Mouse (Mus musculus): ENCODE results near the gene Pi4kb. TPM values are rescaled to one million over a fixed set of nuclear protein-coding genes. Genes with fewer than 3 reads are reported as not detected.

Pi4kb gene
- 50.5 TPM for total RNA-seq (2023)

GRCm38 (mm10) chr3:94974528-94975422 is at the start of gene Pi4kb:
TSS of gene Pi4kb (plus strand) at chr3:94974731.

GRCm38 (mm10) chr3:94932809-94933564 is 41.5 kb upstream of the Pi4kb start, which contains the start of gene Selenbp1:
TSS of gene Selenbp1 (plus strand) at chr3:94933056.

DNA sequence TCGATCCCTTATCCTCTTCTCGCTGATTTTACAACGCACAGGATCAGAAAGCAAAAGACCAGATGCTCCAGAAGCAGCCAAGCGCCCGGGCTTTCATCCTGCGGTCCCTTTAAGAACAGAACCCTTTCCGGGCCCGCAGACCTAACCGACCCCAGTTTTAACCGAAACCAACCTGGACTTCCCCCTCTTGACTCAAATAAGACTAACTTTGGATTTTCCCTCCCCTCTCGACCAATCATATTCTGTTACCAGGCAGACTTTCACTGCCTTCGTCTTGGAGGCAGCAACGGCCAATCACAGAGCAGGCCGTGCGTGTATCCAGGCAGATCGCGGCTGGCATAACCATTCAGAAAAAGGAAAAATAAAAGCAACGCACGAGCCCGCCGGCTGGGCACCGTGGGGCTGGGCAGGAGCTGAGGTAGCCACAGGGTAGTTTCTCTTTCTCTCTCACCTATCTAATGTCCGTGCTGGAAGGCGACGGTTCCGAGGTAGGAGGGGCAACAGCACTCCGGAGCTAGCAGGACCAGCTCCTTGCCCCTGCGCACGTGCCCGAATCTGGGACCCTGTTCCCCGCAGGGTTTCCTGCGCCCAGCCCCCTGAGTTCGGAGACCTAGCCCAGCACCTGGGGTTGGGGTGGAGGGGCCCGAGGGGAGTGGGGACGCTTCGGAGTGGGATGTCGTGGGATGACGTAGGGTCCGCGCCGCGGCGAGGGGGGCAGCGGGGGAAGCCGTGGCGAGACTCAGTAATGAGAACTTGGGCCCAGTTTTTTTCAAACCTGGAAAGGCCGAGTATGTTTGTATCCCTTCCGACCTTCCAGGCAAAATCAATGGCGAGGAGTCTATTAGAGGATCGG is 20.5 kb upstream of the Pi4kb start, which contains the start of gene Rfx5:
Rfx5 (plus strand) TSS at position 312 of the 853 bp plus-strand sequence.

DNA sequence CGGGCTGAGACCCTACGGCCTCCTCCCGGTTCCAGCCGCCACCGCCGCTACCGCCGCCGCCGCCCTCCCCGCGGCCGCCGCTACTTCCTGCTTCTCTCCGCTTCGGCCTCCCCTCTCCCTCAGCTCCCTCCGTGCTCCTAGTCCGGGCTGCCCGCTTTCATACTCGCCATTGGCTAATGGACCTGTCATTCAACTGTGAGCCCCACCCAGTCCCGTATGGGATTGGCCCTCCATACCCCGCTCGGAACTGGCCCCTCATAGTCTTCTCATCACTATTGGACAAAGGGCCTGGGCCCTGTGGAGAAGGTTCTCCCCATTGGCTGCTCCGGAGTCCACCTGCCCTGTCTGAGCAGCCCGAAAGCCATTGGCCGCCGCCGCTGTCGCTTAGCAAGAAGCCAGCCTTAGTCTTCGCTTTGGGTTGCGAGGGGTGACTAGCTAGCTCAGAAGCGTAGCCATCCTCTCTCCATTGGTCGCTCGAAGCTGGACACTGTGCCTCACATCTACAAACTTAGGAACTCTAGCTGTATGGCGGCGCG is 40.9 kb downstream of the Pi4kb start, which contains the start of gene Zfp687:
Zfp687 (minus strand) TSS at position 112 of the 536 bp plus-strand sequence.

GRCm38 (mm10) chr3:95042166-95042837 is 67.8 kb downstream of the Pi4kb start, which contains the start of gene Psmd4:
TSS of gene Psmd4 (minus strand) at chr3:95042614.

Other genes with a start within 250 kb of the Pi4kb start
- 0.70 TPM for gene Cgn, start 188.2 kb upstream of the Pi4kb start, total RNA-seq (2023)
- gene Pogz, start 137.2 kb upstream of the Pi4kb start, total RNA-seq (2023), result 90.4 TPM
- 216 TPM for gene Psmb4, start 87.8 kb upstream of the Pi4kb start, total RNA-seq (2023)
- gene Selenbp1, start 41.7 kb upstream of the Pi4kb start, total RNA-seq (2023), result 1.8 TPM
- 31.4 TPM for gene Rfx5, start 20.7 kb upstream of the Pi4kb start, total RNA-seq (2023)
- 68.3 TPM for gene Zfp687, start 40.7 kb downstream of the Pi4kb start, total RNA-seq (2023)
- 137 TPM for gene Psmd4, start 67.9 kb downstream of the Pi4kb start, total RNA-seq (2023)
- 51.7 TPM for gene Pip5k1a, start 132.2 kb downstream of the Pi4kb start, total RNA-seq (2023)
- 52.3 TPM for gene Vps72, start 136.3 kb downstream of the Pi4kb start, total RNA-seq (2023)
- gene Tmod4, start 149.7 kb downstream of the Pi4kb start, total RNA-seq (2023), result 1.4 TPM
- 86.1 TPM for gene Scnm1, start 159.3 kb downstream of the Pi4kb start, total RNA-seq (2023)
- gene Lysmd1, start 159.4 kb downstream of the Pi4kb start, total RNA-seq (2023), result 9.2 TPM
- 86.6 TPM for gene Tnfaip8l2, start 167.6 kb downstream of the Pi4kb start, total RNA-seq (2023)
- 2.3 TPM for gene Sema6c, start 185.7 kb downstream of the Pi4kb start, total RNA-seq (2023)
- gene Gabpb2, start 243.2 kb downstream of the Pi4kb start, total RNA-seq (2023), result 71.0 TPM

Measured in CD4-positive naive resting alpha-beta T cell, adult 76 days (primary cell).